Mouse (Mus musculus): ENCODE results near the gene Wscd2.
A peak's percentile ranks its signal among the peaks of the same experiment; 100 is the strongest.

Gene Wscd2

GRCm38 (mm10) chr5:113619151-113619550, 129.0 kb downstream of the Wscd2 start:
- DNase-seq, result no peak

DNA sequence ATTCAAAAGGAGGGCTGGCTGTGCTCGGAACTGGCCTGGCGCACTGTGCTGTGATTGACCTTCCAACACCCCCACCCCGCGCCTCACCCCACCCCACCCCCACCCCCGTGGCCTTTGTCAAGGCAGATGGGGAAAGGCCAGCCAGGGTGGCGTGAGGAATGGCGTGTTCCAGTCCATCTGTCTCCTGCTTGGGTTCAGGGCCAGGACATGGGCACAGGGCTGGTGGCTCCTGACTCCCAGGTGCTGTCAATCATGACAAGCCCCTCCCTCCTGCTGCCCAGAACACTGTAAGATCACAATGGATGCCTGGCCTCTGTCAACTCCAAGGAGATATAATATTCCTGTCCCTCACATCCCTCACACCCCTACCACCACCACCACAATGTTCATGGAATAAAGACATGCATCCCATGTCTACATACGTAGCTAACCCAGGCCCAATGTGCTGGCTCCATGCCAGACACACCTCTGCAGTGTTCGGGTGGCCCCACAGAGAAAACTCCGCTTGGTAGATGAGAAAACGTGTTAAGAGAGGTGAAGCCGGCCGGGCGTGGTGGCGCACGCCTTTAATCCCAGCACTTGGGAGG, 130.1 kb downstream of the Wscd2 start:
- DNase-seq, result no peak

GRCm38 (mm10) chr5:113620999-113621398, 130.9 kb downstream of the Wscd2 start:
- no peak for DNase-seq

DNA sequence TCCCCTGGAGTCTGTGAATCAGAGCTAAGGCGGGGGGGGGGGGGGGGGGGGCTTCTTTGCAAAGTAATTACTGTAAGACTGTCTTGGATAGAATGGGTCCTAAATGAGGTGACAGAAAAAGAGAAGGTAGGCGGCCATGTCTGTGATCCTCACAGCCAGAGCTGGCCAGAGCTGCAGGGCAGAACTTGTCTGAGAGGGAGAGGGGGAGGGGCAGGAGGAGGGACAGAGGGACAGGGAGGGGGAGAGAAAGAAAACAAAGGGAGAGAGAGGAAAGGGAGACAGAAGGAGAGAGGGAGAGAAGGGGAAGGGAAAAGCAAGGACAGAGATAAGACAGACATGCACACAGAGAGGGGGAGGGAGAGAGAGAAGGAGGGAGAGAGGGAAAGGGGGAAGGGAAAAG, 132.9 kb downstream of the Wscd2 start:
- DNase-seq, result no peak

DNA sequence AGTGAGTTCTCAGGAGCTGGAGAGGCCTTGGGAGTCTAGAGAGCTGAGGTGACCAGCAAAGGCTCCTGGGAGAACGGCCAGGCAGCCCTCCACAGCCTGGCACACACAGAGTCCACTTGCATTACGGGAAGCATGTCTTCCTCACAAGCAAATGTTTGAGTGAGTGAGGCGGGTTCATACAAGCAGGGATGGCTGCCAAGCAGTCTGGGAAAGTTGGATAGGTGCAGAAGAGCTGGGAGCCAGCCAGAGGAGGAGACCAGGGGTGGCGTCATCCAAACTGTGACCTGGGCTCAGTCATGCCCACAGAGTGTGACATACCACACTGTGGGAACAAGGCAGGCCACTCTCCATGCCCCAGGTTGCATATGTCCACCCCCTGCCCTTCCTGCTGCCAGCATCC, 134.9 kb downstream of the Wscd2 start:
- no peak for DNase-seq

- no peak for DNase-seq
These were observed 136.2 kb downstream of the Wscd2 start for GRCm38 (mm10) chr5:113626352-113626751.

DNA sequence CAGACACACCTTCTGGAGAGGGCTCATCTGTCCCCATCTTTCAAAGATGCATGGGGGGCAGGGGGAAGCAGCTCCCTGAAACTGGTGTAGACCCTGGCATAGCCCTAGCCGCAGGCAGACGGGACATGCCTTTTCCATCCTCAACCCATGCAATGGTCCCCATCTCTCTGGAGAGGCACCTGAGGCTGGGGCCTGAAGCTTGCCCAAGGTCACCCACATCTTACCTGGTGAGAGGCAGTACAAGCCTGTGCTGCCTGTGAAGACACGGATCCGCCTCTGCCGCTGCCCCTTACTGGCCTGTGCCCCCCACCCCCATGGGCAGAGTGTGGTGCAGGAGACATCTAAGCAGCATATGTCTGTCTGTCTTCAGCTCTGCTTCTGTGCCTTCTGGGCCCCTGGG, 136.9 kb downstream of the Wscd2 start:
- DNase-seq, result no peak

DNA sequence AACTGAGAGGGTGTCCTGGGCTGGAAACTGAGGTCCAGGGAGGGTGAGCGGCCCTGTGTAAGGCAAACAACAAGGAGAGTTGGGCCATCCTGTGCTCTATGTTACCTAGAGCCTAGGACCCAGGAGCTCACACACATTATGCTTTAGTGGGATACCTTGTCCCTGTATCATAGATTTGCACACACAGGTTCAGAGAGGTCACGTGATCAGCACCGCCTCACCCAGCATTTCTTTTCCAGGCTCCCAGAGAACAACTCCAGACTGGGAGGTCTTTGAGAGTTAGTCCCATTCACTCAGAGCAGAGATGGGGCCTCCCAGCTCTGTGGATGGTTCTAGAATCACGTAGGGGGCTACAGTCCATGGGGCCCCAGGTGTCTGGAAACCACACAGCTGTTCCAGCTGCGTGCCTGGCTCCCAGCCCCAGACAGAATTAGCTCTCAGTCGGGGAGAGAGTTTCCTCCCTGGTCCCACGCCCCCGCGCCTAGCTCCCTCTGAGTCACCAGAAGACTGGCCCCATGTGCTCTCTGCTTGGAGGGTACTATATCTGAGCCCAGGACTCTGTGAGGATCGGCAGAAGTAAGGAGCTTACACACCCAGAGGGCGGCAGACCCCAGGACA, 137.8 kb downstream of the Wscd2 start:
- no peak for DNase-seq

DNA sequence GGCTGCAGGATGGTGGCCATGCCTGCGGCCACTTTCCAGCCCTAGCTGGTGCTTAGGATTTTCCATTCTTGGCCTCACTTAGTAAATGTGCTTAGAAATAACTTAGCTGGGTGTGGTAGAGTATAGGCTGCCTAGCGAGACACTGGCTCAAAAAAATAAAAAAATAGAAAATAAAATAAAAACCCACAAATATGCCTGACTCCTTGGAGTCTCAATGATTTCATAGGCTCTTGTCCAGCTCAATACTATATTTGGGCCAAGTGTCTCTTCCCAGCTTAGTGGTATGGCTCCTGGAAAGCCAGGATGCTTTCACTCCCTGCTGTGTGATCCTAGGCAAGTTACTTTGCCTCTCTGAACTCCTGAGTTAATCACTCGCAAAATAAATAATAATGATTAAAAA, 139.1 kb downstream of the Wscd2 start:
- DNase-seq, result no peak

DNA sequence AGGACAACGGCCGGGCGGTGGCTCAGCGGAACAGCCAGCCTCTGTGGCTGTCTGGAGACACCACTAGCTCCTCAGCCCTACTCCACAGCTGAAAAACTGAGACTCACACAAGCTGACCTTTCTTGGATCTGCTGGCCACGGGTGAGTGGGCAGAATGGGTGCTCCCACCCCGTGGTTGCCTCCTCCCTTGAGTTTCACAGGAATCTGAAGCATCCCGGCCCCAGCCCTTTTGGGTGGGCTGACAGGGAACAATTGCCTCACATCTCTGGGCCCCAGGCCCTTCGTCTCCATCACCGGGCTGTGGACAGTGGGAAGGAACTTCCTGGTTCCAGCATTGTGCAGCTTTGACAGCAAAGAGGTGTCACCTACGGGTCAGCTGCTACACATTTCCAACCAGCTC, 140.0 kb downstream of the Wscd2 start:
- no peak for DNase-seq

- no peak for DNase-seq
These were observed 143.0 kb downstream of the Wscd2 start for GRCm38 (mm10) chr5:113633037-113633714.

DNA sequence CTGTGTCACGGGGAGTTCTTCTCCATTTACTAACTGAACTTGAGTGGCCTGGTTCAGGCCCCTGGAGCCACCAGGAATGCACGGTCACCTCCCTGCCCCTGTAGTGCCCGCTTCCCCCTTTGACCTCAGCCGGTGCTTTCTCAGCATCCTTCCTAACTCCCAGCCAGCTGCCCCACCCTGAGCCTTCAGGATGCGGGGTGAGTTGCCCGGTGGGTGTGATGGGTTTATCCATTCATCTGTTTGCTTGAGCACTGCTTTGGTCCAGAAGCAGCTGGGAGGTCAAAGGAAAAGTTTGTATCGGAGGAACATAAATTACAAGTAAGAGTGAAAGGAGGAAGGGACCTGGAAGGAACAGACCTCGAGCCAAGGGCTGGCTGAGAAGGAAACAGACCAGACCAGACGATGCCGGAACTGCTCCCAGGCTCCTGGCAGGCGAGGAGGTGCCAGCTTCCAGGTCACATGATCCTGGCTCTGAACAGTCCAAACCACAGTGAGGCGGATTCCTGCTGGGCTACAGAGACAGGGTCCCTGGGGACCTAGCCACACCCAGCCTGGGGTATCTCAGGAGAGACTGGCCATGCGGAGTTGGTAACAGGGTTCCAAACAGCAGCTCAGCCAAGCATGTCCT, 144.0 kb downstream of the Wscd2 start:
- peak; percentile 84 for DNase-seq

- no peak for DNase-seq
These were observed 144.9 kb downstream of the Wscd2 start for GRCm38 (mm10) chr5:113634887-113635610.

DNA sequence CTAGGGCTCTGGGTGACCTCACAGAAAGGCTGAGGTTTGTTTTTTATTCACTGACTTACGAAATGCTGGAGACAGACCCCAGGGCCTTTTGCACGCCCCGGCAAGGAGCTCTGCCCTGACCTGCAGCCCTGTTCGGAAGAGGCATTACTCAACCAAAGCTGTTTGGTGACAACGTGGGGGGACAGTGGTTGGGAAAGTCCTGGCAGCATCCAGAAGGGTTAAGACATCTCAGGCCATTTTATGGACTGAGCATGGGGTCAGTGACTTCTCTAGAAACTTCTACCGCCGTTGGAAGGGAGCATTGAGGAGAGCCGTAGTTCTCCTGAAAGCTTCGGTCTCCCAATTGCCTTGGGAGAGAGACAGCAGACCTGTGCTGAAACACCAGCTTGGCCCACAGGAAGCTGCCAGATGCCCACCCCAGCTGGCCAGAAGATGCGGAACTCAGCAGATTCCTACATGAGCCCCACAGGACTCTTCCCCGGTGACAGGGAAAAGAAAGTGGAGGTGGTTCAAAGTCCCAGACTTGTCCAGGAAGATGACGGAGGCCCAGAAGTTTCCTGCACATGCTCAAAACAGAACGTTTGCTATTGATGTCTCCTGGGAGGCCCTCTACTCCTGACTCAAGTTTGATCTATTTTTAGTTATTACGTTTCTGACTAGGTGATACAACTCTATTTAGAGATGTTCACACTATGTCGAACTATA, 145.9 kb downstream of the Wscd2 start:
- no peak for DNase-seq

GRCm38 (mm10) chr5:113637631-113638030, 147.5 kb downstream of the Wscd2 start:
- DNase-seq, result peak; percentile 67

DNA sequence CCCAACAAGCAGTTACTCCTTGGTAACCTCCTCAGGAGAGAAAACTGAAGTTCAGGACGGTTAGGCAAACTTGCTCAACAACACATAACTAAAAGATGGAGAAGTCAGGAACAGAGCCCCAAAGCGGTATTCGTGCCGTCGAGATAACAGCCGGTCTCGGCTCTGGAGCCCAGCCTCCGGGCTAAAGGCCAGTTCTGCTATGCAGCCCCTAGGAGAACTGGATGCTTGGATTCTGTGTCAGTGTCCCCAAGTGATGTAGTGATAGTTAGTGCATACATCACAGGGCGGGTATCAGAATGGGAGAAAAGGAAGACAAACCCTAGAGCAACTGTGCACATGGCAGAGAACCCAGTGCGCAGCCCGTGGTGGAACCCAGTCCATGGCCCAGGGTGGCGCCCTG, 147.9 kb downstream of the Wscd2 start:
- DNase-seq, result no peak

- no peak for DNase-seq
These were observed 149.0 kb downstream of the Wscd2 start for GRCm38 (mm10) chr5:113639126-113639525.
